Mouse (Mus musculus) urinary bladder, postnatal 14 days (tissue): ENCODE data around the gene Cdc42ep2.
"Not testable (repeated sequence)": the region's sequence is repeated elsewhere in the genome, so short reads cannot be mapped to it uniquely, and the experiment has no call there.

Source experiments
- DNase-seq: peaks from one replicate; pipeline ENCODE4 v3.0.0; 2021; ENCODE audit warnings: low spot score

Gene Cdc42ep2

DNA sequence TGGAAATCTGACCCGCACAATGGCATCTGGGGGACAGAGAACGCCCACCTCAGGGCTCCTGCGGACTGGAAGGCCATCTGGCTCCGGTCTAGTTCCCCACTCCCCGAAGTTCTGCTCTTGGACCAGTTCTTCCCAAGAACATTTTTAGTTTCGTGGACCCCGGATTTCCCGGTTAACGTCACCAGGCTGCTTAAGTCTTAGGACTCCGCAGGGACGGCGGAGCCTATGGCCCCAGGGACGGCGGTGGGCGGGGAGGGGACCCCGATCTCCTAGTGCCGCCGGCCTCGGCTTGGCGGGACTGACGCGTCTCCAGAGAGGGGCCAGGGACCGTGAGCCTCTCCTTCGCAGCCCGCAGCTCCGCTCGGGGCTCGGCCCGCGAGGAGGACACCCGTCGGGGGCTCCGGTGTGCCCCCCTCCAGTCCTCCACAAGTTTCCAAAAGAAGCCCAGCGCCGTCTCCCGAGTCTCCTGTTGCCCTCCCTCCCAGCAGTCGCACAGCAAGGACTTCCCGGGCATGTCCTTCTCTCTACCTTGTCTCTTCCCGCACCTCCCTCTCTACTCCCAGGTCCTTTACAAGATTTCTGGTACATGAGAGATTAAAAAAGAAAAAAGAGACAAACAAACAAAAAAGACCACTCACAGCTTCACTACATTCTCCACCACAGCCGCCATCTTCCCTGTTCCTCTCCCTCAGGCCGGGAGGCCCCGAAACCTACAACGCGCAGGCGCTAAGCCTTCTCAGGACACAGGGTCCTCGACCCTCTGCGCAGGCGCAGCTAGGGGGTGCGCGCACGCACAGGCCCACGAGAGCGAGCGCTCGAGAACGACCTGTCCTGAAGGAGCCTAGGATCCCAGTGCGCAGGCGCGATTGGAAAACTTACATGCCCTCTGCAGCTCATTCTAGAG, 12.3 kb downstream of the Cdc42ep2 start:
- DNase-seq: peak; percentile 99

DNA sequence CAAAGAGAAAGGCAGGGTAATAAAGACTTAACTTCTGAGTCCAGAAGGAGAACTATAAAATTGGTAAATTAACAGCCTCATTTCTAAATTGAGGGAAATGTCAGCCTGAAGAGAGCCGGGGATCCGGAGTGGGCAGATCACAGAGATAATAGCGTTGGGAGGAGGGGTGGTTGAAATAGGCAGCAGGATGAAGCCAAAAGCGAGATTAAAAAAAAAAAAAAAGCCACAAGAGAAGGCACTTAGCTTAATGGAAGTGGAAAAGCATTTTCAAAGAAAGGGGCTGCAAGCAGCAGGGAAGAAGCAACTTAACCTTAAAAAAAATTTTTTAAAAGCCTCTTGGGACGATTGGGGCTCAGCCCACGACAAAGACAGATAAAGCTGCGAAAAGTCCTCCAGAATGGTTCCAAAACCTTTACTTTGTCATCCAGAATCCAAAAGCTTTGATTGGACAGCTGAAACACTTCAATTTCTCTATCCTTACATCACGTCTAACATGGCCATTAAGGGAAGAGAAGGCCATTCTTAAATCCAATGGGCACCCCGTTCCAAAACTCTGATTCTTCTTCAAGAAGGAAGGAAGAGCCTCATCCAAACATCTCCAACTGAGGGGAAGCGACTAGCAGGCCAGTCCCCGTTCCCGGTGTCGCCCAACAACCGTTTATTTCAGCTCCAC, 13.1 kb downstream of the Cdc42ep2 start:
- DNase-seq: no peak

DNA sequence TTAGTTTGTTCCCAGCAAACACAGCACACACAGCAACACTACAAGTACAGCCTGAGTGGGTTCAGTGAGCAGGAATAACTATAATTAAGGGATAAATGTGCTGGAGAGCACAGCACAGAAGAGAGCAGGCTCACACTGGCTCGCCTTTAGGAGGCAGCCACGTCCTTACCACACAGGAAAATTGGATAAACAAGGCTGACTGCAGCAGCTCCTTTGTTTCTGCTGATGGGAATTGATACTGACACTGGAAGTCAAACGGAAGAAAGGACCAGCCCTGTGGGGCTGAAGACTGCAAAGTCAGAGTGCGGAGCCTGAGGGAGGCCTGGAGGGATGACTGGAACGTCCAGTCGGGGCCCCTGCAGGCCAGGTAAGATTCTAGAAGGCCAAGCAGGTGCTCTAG, 14.4 kb downstream of the Cdc42ep2 start:
- DNase-seq: no peak

DNA sequence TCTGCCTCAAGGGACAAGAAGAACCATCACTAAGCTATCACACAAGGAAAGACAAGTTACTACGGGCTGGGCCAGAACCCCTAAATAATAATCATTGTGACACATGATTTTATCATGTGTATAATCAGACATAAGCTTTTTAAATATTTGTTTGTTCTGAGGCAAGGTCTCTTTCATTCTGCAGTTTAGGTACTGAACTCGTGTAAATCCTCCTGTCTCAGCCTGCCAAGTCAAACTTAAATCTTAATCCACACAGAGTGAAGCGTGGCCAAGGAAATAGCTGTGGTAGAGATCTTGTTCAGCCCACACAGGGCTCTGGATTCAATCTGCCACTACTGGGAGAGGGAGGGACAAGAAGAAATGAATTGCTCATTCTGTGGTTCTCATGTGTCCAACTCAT, 17.3 kb downstream of the Cdc42ep2 start:
- no peak for DNase-seq

DNA sequence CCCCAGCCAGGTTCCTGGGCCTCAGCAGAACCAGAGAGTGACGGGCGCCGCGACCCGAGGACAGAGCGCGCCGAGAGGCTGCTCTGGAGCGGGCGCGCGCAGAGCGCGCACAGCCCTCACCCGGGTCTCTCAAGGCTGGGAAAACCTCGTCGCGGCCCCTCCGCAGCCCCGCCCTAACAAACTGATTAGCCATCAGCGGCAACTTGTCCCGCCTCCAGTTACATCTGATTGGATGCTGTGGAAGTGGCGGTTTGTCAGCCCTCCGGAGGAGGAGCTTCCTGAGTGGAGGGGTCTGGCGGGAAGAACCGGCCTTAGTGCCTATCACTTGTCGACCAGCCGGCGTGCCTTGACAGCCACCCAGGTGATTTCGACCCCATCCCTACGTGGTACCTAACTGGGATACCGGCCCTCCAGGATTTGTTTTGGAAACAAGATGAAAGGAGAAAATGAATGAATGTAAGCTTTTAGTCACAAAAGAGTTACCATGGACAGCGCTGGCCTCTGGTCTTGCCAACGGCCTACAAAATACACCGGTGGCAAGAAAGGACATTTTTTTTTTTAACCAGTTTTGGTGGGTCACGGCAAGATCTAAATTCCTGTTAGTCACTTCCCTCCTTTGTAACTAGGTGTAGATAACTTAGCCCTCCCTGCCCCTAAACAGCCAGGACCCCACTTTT, 30.5 kb downstream of the Cdc42ep2 start, which contains the start of gene Tigd3:
Gene Tigd3 (minus strand): TSS at position 148 of the 677 bp plus-strand sequence.
- peak; percentile 94 for DNase-seq

DNA sequence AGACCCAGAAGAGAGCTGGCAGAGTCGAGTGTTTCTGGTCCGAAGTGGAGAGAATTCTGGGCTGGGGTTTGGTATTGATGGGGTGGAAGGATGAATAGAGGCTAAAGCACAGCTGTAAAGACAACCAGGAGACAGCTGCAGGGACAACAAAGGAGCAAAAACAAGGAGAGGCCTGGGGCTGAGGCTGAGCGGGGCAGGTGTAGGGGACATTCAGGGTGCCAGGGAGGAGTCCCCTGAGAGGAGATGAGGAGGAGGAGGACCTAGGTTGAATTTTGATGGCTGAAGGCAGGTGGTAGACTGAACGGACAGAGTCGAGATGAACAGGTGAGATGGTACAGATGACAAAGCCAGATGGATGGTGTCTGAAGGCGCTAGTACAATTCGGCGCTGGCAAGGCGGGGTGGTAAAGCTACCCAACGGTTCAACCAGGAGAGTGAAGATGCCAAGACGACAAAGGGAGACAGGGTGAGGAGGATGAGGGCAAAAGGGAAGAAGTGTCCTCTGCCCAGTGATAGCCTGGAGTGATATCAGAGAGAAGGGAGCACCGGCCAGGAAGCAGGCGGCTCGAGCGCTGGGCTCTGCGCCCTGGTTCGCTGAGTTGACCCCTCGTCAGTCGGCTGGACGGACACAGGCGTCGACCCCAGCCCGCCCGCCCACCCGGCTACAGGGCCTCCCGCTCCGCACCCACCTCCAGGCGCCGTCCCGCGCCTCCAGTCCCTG, 31.2 kb downstream of the Cdc42ep2 start:
- no peak for DNase-seq

DNA sequence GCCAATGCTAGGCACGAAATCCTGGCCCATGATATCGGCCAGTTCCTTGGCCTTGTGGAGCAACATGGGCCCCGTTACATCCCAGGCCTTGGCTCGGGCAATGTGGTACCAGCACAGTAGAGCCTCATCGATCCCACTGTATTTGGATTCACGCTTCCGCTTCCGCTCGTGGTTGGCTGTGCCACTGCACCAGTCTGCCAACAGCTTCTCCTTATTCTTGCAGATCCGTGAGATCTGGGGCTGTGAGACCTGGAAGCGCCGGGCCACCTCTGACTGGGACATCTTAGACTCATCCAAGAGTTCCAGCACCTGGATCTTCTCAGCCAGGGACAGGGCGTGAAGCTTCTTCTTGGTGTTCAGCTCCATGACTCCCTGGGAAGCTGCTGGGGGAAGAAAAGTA, 31.9 kb downstream of the Cdc42ep2 start:
- no peak for DNase-seq

DNA sequence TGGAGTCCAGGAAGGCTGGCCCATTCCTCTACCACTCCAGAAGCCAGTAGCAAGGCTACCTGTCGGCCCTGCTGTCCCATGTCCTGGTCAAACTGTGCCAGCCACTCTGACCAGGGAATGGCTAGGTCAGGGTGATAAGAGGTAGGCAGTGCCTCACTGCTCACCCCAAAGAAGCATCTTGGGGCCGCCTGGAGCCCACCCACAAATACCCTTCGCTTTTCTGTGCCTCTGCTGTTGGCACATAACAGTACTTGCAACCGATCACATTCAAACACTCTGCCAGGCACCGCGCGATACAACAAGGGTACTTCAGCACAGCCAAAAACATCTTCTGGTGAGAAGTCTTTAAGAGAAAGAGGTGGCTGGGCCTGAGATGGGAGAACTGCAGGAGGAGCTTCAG, 32.4 kb downstream of the Cdc42ep2 start:
- DNase-seq: no peak

DNA sequence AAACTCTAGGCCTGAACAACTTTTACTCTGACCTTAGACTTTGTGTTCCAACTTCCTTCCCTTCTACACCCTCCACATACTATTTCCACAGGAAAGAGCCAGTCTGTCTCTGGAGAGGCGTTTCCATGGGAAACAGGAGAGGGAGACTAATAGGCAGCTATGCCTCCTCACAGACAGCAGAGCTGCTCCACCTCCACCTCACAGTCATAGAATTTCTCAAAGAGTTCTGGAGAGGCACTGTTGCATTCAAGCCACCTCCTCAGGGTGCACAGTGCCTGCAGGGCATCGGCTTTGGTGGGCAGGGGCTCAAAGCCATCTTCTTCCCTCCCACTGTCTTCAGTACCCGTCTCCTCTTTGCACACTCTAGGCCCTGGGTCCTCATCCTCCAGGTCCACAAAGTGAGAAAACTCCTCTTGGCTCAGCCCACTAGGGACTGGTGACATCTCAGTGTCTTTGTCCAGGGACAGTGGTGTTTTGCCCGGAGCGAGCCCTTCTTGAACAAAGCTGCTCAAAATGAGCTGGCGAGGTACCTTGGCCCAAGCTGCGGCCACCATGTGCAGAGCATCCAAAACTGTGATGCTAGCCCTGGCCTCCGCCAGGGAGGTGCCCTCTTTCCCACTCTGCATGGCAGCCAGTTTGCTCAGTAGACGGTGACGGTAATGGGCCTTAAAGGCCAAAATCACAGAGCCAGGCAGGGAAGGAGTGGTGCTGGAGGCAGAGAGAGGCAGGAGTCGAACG, 32.9 kb downstream of the Cdc42ep2 start:
- DNase-seq: no peak

DNA sequence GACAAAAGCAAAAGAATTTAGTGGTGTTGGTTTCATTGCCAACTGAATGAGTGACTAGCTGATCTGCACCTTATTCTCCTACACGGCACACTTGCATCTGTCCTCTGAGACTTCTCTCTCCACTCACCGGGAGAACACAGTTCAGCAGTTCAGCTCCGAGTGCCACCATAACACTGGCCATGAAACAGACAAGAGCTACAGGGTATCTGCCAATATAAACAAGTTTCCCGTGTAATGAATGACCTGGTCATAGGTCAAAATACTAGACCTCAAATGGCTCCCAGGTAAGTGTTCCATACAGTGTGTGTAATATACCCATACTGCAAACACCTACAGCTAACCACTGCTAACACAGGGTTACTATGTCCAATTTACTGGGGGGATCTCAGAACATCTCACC, 35.4 kb downstream of the Cdc42ep2 start:
- no peak for DNase-seq

DNA sequence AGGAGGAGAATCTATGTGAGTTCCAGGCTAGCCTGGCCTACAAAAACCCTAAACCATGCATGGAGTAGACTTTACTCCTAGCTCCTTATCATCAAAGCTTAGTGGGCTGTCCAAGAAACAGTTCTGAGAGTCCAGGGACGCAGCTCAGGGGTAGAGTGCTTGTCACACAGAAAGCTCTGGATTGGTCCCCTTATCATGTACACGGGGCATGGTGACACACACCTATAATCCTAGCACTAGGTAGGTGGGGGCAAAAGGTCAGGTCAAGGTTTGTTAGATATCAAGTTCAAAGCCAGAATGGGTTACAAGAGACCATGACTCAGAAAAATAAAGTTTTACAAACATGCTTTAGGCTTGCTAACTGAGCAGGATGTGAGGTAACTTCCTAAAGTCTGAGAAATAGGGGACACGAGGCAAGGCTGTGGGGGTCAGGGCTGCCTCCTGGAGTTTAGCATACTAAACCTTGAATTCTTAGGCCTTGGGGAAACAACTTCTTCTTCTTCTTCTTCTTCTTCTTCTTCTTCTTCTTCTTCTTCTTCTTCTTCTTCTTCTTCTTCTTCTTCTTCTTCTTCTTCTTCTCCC, 37.3 kb downstream of the Cdc42ep2 start:
- no peak for DNase-seq

DNA sequence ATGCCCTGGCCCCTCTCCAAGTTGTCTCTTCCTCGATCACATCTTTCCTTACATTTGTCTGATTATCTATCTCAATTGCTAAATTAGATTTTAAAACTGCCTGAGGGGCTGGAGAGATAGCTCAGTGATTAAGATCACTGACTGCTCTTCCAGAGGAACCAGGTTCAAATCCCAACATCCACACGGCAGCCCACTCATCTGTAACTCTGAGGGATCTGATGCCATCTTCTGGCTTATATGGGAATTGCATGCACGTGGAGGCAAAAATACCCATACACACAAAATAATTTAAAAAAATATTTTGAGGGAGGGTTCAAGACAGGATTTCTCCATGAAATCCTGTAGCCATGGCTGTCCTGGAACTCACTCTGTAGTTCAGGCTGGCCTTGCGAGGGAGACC, 38.8 kb downstream of the Cdc42ep2 start:
- DNase-seq: no peak

DNA sequence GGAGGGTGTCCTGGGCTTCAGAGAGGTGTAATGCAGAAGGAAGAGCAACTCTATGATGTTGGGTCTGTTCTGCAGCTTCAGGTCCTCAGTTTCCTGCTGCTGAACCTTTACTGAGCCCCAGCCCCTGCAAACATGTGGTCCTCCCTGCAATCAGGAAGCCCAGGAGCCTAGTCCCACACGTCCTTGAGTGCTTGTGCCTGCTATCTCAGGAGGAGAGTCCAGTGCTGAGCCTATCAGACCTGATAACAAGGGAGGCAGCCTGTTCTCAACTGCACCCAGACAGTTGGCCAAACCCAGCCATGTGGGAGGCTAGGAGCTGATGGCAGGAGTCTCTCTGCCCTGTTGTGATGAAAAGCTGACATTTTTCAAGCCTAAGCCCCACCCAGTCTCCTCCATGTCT, 40.7 kb downstream of the Cdc42ep2 start:
- no peak for DNase-seq

DNA sequence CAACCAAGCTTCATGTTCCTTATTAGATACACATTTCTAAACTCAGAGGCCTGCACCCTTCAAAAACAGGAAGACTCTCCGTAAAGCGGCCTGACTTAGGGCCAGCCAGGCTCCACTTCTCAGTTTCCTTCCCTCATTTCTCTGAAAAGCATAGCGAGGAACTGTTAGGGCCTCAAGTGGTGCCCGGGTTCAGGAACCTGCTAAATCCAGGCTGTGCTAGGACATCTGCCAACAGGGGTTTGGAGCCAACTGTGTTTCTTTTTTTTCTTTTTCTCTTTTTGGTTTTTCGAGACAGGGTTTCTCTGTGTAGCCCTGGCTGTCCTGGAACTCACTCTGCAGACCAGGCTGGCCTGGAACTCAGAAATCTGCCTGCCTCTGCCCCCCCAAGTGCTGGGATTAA, 42.5 kb downstream of the Cdc42ep2 start:
- DNase-seq: not testable (repeated sequence)

DNA sequence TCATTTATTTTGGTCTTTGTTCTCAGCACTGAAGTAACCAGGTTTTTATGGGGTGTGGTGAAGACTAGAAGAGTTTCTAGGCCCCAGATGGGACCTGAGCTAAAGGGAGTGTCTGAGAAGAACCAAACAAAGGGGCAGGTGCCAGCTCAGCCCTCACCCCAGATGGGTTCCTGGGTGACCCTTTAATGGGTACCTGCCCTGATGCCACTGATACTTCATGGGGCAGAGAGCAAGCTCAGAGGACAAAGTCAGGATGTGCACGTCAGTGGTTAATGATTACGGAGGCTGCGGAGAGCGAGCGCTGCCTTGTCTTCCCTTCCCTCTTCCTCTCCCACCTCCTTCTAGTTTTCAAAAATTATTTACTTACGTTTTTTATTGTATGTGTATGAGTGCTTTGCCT, 43.5 kb downstream of the Cdc42ep2 start:
- DNase-seq: no peak

DNA sequence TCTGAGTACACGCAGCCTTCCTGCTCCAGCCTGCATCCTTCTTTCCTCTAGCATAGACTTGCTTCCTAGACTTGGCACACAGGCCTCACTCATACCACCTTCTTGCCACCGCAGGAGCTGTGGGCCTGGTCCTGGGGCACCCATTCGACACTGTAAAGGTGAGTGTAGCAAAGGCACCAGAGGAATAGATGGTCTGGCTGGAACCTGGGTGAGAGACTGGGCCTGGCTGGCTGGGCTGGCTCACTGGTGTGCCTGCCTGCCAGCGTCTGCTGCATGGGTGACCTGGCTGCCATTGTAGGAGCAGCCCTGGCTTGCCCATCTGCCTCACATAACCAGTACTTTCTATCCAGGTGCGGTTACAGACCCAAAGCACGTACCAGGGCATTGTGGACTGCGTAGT, 44.9 kb downstream of the Cdc42ep2 start:
- DNase-seq: no peak

DNA sequence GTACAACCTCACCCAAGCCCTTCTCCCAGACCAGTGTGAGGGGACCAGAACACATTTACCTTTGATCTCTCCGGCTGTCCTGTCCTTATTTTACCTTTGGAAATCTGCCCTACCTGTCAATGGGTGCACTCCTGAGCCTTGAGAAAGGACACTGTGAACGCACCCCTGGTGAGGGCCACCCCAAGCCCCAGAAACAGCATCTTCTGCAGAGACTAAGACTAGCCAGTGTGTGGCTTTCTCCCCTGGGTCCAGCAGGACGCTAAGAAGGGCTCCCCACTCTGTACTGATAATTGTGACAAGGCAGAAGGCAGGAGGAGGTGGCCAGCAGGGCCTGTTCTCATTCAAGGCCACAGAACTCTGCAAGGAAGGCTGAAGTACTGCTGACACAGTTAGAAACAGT, 45.7 kb downstream of the Cdc42ep2 start:
- DNase-seq: no peak

DNA sequence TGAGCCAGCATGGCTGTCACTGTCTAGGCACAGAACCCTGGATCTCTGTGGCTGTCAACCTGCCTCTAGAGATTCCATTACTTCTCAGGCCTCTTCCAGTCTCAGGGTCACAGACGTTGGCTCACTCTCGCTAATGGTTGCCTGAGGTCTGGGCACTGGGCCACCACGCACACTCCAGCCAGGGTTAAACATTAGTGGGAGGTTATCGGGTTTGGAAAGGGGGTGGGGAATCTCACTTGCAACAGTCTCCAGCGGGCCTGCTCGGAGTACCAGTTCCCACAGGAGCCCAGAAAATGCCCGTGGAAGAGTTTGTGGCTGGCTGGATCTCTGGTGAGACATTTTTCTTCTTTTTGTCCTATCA, 46.3 kb downstream of the Cdc42ep2 start:
- peak; percentile 31 for DNase-seq

DNA sequence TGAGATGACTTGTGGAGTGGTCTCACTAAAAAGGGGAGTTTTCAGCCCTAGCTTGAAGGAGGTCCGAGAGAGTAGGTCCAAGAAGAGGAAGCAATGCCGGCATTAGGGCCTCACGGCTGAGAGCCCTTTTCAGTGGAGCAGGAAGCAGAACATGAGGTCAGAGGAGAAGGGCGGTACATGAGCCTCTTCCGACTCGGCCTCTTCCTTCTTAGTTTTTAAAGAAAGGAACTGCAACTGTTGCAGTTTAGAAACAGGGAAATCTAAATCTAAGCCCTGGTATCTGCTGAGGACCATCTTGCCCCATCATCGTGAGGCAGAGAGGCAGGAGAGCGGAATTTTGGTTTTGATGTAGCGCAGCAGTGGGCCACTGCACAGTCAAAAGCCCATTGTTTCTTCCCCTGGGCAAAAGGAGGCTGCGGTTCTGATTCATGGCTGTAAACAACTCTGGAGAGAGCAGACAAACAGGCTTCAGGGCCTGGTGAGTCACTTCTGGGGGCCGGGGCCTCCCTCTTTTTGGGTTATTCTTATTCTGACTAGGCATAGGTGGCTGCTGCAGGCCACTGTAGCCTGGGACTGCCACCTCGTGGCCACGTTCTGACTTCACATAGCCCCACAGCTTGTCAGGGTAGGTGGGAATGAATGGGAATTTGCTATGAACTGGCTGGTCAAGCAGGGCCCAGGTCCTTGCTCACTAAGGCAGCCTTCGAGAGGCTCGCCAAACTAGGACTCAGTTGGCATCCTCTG, 46.8 kb downstream of the Cdc42ep2 start, which contains the start of gene Slc25a45:
Gene Slc25a45 (plus strand): TSS at position 191 of the 744 bp plus-strand sequence.
- peak; percentile 86 for DNase-seq

DNA sequence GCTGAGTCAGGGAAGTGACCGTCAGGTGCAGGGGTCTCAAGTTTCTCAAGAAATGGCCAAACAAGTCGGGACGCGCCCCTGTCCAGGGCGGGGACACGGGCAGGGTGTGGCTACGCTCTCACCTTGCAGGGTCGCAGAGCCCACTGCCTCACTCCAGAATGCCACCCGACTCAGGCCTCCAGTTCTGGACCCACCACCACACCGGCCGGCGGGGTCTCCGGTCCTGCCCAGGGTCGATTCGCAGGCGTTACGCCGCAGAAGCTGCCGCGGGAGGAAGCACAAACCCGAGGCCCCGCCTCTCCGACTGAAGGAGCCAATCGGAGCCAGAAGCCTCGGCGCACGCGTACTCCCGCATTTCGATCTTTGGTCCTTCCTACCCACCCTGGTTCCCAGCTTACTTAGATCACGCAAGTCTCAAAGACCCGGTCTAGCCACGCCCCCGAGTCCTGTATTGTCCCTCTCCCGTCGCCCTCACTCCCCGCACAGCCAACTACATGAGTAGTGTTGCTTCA, 49.6 kb downstream of the Cdc42ep2 start, which contains the start of gene Frmd8:
Gene Frmd8 (minus strand): TSS at position 306 of the 512 bp plus-strand sequence.
- peak; percentile 94 for DNase-seq
